Mouse (Mus musculus) hindbrain, embryonic 14.5 days (tissue): Measurements from ENCODE around the gene Papss2. TPM values are rescaled to one million over a fixed set of nuclear protein-coding genes. Genes with fewer than 3 reads are reported as not detected.

Experiments
- ATAC-seq: fragments of 200-750 bp; cut with Nextera tagmentation; 2 replicates; pipeline ENCODE4 v1.8.0; 2017; ENCODE audit warnings: moderate number of reproducible peaks, mild to moderate bottlenecking, moderate TSS enrichment, moderate library complexity; ENCODE audit not compliant: low FRiP score
- DNase-seq: peaks from one replicate; pipeline ENCODE4 v3.0.0-alpha.2; 2015; ENCODE audit warnings: low spot score
- H3K27ac ChIP-seq: fragments of 300-500 bp; sonication (generic); 2 replicates; pipeline ENCODE4 v1.5.1; 2014; ENCODE audit warnings: mild to moderate bottlenecking, moderate library complexity
- H3K27me3 ChIP-seq: fragments of 300-500 bp; sonication (generic); 2 replicates; pipeline ENCODE4 v1.6.1; 2014; ENCODE audit warnings: mild to moderate bottlenecking, low read length, mixed read lengths; ENCODE audit not compliant: control insufficient read depth, insufficient read depth
- H3K36me3 ChIP-seq: fragments of 300-500 bp; sonication (generic); replicated peaks from 2 replicates; pipeline ENCODE4 v1.6.1; 2014; ENCODE audit not compliant: control insufficient read depth, insufficient read depth
- H3K4me1 ChIP-seq: fragments of 300-500 bp; sonication (generic); replicated peaks from 2 replicates; pipeline ENCODE4 v1.6.1; 2014; ENCODE audit warnings: antibody characterized with exemption, low read length, mixed read lengths; ENCODE audit not compliant: control insufficient read depth, insufficient read depth
- H3K4me2 ChIP-seq: fragments of 300-500 bp; sonication (generic); replicated peaks from 2 replicates; pipeline ENCODE4 v1.6.1; 2014; ENCODE audit warnings: mild to moderate bottlenecking, moderate library complexity
- H3K4me3 ChIP-seq: fragments of 300-500 bp; sonication (generic); replicated peaks from 2 replicates; pipeline ENCODE4 v1.5.1; 2014; ENCODE audit warnings: mild to moderate bottlenecking, low read length
- H3K9ac ChIP-seq: fragments of 300-500 bp; sonication (generic); 2 replicates; pipeline ENCODE4 v1.6.1; 2014
- H3K9me3 ChIP-seq: fragments of 300-500 bp; sonication (generic); 2 replicates; pipeline ENCODE4 v1.6.1; 2016; ENCODE audit warnings: low read length; ENCODE audit not compliant: control insufficient read depth
- WGBS: fragments of 180-500 bp; shearing (Covaris S2); extraction: QIAGEN DNeasy Blood & Tissue Kit; methylation state at CpG from one replicate; pipeline ENCODE4 v1.1.7; 2014; 5-methylcytosine and 5-hydroxymethylcytosine counted together
- polyA plus RNA-seq: library from polyadenylated mRNA; unstranded; fragments of >200 nt; fragmentation: Nextera tagmentation; extraction: Ambion mirVana; gene quantifications from 2 replicates; pipeline ENCODE4 v1.2.1, GENCODE M21; 2014

Gene Papss2
- polyA plus RNA-seq, 1 experiment from 2014 or later = 1.8 TPM

- no peaks in the 10 kb centered on the region for H3K27me3 ChIP-seq
- no peak overlapping the region for H3K4me3 ChIP-seq
- H3K9me3 ChIP-seq = no peaks in the 10 kb centered on the region
- ATAC-seq (no peak), DNase-seq (no peak)
- no peak overlapping the region for H3K27ac ChIP-seq
- H3K4me1 ChIP-seq = no peaks in the 10 kb centered on the region
- H3K36me3 ChIP-seq = no peaks in the 10 kb centered on the region
- 90% methylated on average over 5 of the region's 5 CpGs for WGBS
- no peak overlapping the region for H3K9ac ChIP-seq
- no peak overlapping the region for H3K4me2 ChIP-seq
These were observed 28.1 kb upstream of the Papss2 start for GRCm38 (mm10) chr19:32567447-32567846.

- WGBS = 93% methylated on average over 3 of the region's 3 CpGs
- no peak overlapping the region for H3K27ac ChIP-seq
These were observed 27.1 kb upstream of the Papss2 start for GRCm38 (mm10) chr19:32568470-32568869.

GRCm38 (mm10) chr19:32568961-32569653 lies 26.5 kb upstream of the Papss2 start:
- H3K27ac ChIP-seq = no peak overlapping the region
- no peak for ATAC-seq
- H3K36me3 ChIP-seq = no peaks in the 10 kb centered on the region
- 88% methylated on average over 3 of the region's 3 CpGs for WGBS
- H3K9ac ChIP-seq = no peak overlapping the region
- DNase-seq = no peak
- H3K4me1 ChIP-seq = no peaks in the 10 kb centered on the region
- no peaks in the 10 kb centered on the region for H3K27me3 ChIP-seq
- H3K9me3 ChIP-seq = no peaks in the 10 kb centered on the region
- H3K4me3 ChIP-seq = no peak overlapping the region
- no peak overlapping the region for H3K4me2 ChIP-seq

More at GRCm38 (mm10) chr19:32568470-32568869, 27.1 kb upstream of the Papss2 start:
- Histone ChIP-seq H3K9ac (no peak overlapping the region), H3K4me2 (no peak overlapping the region), H3K27me3 (no peaks in the 10 kb centered on the region), H3K9me3 (no peaks in the 10 kb centered on the region), H3K4me1 (no peaks in the 10 kb centered on the region), H3K36me3 (no peaks in the 10 kb centered on the region), H3K4me3 (no peak overlapping the region)
- DNase-seq (no peak), ATAC-seq (no peak)

- no peaks in the 10 kb centered on the region for H3K36me3 ChIP-seq
- ATAC-seq (no peak), DNase-seq (no peak)
- 86% methylated on average over 5 of the region's 5 CpGs for WGBS
- H3K4me2 ChIP-seq = no peak overlapping the region
- H3K4me1 ChIP-seq = no peaks in the 10 kb centered on the region
- H3K4me3 ChIP-seq = no peak overlapping the region
- H3K9ac ChIP-seq = no peak overlapping the region
- H3K27ac ChIP-seq = no peak overlapping the region
- no peaks in the 10 kb centered on the region for H3K27me3 ChIP-seq
- no peaks in the 10 kb centered on the region for H3K9me3 ChIP-seq
These were observed 25.9 kb upstream of the Papss2 start for GRCm38 (mm10) chr19:32569725-32570124.

GRCm38 (mm10) chr19:32572191-32572590 lies 23.4 kb upstream of the Papss2 start:
- H3K36me3 ChIP-seq = no peaks in the 10 kb centered on the region
- whole genome bisulfite sequencing = 79% methylated on average over 2 of the region's 2 CpGs
- no peak for DNase-seq
- no peak for ATAC-seq
- H3K9me3 ChIP-seq = no peaks in the 10 kb centered on the region
- no peaks in the 10 kb centered on the region for H3K4me1 ChIP-seq
- H3K27me3 ChIP-seq = no peaks in the 10 kb centered on the region
- no peak overlapping the region for H3K4me3 ChIP-seq
- no peak overlapping the region for H3K9ac ChIP-seq
- H3K27ac ChIP-seq = no peak overlapping the region
- H3K4me2 ChIP-seq = no peak overlapping the region

- no peak for ATAC-seq
- Histone ChIP-seq H3K27ac (no peak overlapping the region), H3K9ac (no peak overlapping the region), H3K36me3 (no peaks in the 10 kb centered on the region), H3K4me3 (no peak overlapping the region), H3K27me3 (no peaks in the 10 kb centered on the region), H3K9me3 (no peaks in the 10 kb centered on the region), H3K4me2 (no peak overlapping the region), H3K4me1 (0 out of 2 replicates have a peak, but pooled peaks cover 3% of the 10 kb centered on the region)
- no peak for DNase-seq
- 92% methylated on average over 6 of the region's 6 CpGs for WGBS
These were observed 22.3 kb upstream of the Papss2 start for GRCm38 (mm10) chr19:32573259-32573658.

- Histone ChIP-seq H3K4me1 (0 out of 2 replicates have a peak, but pooled peaks cover 3% of the 10 kb centered on the region), H3K9me3 (no peaks in the 10 kb centered on the region), H3K9ac (no peak overlapping the region), H3K4me3 (no peak overlapping the region), H3K27ac (no peak overlapping the region), H3K4me2 (no peak overlapping the region), H3K36me3 (no peaks in the 10 kb centered on the region), H3K27me3 (no peaks in the 10 kb centered on the region)
- ATAC-seq = no peak
- DNase-seq = no peak
- 86% methylated on average over 3 of the region's 3 CpGs for WGBS
These were observed 20.7 kb upstream of the Papss2 start for GRCm38 (mm10) chr19:32574846-32575245.

GRCm38 (mm10) chr19:32577749-32578148 lies 17.8 kb upstream of the Papss2 start:
- H3K27me3 ChIP-seq = no peaks in the 10 kb centered on the region
- no peaks in the 10 kb centered on the region for H3K9me3 ChIP-seq
- H3K4me3 ChIP-seq = no peak overlapping the region
- ATAC-seq (peak; percentile 66; the same call in 1 of the 2 replicates), DNase-seq (no peak)
- 0 out of 2 replicates have a peak, but pooled peaks cover 3% of the 10 kb centered on the region for H3K4me1 ChIP-seq
- no peak overlapping the region for H3K4me2 ChIP-seq
- no peak overlapping the region for H3K27ac ChIP-seq
- WGBS = 9% methylated on average over 1 of the region's 1 CpGs
- no peak overlapping the region for H3K9ac ChIP-seq
- no peaks in the 10 kb centered on the region for H3K36me3 ChIP-seq

GRCm38 (mm10) chr19:32583091-32583766 lies 12.4 kb upstream of the Papss2 start:
- Histone ChIP-seq H3K4me2 (no peak overlapping the region), H3K27ac (no peak overlapping the region), H3K27me3 (no peaks in the 10 kb centered on the region), H3K4me3 (no peak overlapping the region), H3K9me3 (no peaks in the 10 kb centered on the region), H3K36me3 (no peaks in the 10 kb centered on the region), H3K4me1 (no peaks in the 10 kb centered on the region), H3K9ac (no peak overlapping the region)
- DNase-seq (no peak), ATAC-seq (no peak)
- 94% methylated on average over 4 of the region's 4 CpGs for WGBS
